Mouse (Mus musculus) 3T3-L1 (cell line): ENCODE results near the gene Chrm4.
A peak's percentile ranks its signal among the peaks of the same experiment; 100 is the strongest.

Source experiments
- DNase-seq: peaks from one replicate; pipeline ENCODE4 v3.0.0-alpha.2; 2015; ENCODE audit warnings: low read depth, low spot score

The Chrm4 gene

DNA sequence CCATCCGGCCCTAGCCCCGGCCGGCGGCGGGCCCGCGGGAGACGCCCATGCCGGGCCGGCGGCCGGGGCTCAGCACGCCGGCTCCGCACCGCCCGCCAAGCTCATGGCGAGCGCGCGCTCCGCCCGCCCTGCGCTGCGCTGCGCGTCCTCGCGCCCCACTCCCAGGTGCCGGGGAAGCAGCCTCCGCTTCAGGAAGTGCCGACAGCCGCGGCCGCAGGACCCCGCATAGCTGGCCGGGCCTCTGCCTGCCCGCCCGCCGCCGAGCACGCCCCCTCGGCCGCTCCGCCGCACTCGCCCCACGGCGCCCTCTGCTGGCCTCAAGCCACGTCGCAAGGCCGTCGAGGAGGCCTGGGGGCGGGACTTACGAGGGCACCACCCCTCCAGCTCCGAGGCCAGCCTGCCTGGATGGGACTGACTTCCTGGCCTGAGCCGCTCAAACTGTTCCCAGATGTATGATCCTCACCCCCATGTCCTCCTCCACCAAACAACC, 36.4 kb downstream of the Chrm4 start:
- DNase-seq, result peak; percentile 90

DNA sequence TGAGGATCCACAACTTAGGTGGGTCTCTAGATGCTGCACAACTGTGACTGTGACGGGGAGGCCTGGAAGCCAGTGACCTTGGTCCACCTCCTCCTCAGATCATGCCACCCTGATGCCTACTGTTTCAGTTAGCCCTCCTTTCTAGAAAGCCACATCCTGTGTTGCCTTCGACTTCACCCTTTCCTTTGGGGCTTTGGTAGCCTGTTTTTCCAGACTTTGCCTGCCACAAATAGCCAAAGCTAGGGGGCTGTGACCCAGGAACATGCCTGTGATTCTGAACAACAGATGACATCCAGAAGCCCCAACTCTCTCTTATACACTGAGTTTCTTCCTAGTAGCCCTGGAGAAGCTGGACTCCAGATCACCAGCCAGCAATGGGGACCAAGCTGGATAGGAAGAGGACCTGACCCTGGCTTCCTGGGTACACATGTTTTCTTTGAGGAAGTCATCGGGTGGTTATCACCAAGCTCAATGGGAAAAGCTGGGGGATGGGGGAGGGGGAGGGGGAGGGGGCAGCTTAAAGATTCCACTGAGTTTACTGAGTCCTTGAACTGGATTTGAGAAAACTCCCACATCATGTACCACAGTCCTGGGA, 37.7 kb downstream of the Chrm4 start:
- DNase-seq, result no peak

DNA sequence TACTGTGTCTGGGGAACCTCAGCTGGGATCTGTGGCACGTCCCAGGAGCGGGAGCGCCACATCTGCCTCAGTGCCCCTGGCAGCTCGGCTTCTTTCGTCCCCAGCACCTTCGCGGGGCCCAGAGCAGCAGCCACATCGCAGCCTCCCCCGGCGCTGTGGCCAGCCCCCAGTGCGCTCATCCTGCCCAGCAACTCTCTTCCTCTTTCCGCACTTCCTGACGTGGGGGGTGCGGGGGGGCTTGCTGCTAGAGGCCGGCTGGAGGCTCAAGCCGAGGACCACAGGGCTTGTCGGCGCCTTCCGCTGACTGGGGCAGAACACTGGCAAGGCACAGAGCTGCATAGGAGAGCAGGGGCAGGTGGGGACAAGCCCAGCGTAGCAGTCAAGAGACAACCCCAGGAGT, 38.4 kb downstream of the Chrm4 start:
- no peak for DNase-seq

DNA sequence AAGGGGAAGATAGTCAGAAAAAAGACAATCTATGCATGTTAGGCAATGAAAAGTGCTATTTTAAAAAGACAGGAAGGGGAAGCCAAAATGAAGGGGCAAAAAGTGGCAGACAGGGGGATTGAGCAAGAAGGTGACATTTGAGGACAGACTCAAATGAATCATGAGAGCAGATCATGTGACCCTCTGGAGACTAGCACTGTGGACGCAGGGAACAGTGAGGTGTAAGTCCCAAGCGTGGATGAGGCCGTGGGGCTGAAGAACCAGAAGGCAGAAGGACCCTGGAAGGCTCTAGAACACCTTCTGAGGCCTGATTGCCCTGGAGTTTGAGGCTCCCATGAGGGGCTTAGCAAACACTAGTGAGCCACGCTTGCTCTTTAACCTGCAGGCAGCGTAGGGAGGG, 39.3 kb downstream of the Chrm4 start:
- no peak for DNase-seq

DNA sequence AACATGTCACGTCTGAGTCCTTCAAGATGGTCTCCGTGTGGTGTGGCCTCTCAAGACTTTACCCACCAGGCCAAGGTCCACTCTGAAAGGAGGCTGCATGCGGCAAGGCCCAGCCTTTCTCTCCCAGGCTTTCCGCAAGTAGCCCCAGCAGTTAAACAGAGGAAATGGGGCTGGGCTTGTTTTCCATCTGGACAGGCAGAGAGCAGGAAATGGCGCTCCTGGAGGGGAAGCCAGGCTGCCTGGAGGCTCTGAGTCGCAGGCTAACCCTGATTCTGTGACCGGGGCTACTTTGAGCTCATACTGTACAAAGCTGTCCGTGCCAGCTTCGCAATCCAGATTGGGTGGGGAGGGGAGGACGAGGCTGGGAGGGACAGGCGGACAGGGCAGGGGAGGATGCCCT, 40.9 kb downstream of the Chrm4 start:
- DNase-seq, result peak; percentile 50

DNA sequence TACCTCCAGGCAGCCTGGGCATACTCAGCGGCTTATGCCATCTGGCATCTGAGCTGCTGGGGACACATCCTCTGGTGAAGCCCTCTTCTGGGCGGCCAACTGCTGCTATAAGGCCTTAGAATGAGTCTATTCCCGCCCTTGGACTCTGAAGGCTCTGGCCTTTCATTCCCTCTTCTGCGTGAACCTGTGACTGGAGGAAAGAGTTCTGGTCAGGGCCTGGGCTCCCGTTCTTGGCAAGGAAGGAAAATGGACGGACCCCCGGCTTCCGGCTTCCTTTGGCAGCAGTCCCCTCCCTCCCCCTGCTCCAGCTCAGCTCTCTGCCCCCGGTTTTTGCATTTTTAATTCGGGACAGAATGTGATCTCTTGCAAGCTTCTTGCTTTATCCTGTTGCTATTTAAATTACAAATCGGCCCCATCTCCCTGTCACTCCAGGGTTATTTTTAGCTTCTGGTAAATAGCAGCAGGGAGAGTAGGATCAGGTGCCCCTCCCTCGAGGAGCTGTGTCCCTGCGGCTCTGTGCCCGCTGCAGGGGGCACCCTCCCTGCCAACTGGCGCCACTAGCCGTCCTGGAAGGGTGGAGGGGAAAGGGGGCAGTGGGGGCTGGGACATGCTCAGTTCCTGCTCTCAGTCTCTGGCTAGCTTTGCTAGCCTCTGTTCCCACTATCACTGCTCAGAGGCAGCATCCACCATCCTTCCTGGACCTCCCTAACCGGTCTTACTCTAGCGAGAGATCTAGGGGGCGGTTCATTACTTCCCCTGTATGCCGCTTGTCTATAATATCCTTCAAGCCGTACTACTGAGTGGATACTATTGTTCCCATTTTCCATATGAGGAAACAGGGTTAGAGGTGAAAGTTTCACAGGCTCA, 44.4 kb downstream of the Chrm4 start:
- no peak for DNase-seq

DNA sequence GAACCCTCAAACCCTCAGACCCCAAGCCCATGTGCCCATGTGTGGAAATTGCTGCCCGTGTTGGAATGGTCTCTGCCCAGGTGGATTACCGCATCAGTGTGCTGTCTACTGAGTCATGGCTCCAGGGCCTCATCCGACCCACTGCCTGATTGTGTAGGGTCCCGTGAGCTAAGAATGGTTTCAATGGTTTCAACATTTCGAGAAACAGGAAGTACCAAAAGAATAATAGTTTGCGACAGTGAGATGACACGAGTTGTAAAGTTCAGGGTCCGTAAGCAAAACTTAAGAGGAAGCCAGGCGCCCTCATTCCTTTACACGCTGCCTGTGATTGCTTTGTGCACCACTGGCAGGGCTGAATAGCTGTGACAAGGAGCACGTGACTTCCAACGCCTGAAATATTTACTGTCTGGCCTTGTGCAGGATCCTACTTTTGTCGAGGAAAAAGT, 45.1 kb downstream of the Chrm4 start:
- no peak for DNase-seq

DNA sequence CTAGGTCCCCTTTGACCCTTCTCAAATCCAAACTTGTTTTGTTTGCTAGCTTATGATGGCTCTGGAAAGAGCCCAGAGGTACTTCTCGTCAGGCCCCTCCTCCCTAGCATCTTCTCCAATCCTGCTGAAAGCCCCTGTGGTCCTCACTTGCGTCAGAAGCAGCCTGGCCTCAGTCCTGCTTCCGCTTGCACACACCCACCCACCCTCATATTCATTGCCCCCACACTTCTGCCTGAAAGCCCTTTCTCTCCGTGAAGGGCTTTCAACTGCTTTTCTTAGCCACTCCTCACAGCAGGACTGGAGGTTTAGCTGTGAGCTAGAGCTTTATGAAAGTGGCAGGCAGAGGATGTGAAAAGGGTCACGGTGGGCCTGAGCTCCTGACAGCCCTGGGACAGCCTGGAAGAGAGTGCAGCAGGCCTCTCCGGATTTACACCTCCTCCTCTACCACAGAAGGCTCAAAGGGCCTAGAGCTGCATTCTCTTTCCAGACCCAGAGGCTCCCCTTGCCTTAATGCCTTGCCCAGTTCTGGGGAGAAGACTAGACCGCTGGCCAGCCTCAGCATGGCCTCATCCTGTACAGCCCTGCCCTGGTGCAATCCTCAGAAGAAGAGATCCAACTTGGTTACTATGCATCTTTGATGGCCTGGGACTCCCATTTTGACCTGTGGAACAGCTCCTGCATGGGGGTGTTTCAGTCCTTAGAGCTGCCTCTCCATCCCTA, 46.5 kb downstream of the Chrm4 start:
- DNase-seq, result no peak

DNA sequence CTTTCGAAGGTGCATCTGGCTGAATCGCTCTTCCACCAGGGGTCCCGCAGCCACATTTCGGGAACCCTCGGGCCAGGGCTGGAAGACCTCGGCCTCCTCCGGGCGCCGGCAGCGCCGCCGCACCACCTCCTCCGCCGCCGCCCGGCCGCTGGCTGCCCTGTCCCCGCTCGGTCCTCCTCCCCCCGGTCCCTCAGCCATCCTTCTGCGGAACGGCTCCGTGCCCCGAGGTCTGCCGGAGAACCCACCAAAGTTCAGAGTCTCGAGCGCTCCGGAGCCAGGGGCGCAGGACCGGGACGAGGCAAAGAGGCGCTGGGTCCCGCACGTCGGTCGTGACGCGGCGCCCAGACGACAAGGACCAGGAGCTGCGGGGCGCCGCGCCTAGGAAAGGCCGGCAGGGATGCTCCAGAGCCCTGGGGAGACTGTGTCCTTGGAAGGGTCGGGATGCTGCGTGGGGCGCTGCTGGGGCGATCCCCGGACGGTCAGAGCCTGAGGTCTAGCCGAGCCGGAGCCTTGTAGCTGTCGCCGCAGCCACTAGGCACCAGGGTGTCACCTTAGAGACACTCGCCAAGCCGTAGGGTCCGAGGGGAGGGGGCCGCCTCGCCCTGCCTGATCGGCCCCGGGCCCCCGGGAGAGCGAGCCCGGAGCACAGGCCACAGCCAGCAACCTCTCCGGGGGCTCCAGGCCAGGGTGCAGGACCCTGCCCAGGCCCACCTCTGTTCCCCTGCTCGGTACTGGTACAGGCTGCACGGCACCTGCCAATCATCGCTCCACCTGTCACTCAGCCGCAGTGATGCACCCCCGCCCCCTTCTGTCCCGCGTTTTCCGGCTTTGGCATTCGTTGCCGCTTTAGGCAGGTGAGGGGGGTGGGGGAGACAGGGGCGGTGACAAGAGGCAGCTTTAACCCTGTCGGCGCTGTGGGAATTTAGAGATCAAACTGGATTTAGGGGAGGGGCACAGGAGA, 48.8 kb downstream of the Chrm4 start, which contains the start of gene Dgkz:
Gene Dgkz (minus strand): TSS at position 284 of the 961 bp plus-strand sequence.
- DNase-seq, result no peak

DNA sequence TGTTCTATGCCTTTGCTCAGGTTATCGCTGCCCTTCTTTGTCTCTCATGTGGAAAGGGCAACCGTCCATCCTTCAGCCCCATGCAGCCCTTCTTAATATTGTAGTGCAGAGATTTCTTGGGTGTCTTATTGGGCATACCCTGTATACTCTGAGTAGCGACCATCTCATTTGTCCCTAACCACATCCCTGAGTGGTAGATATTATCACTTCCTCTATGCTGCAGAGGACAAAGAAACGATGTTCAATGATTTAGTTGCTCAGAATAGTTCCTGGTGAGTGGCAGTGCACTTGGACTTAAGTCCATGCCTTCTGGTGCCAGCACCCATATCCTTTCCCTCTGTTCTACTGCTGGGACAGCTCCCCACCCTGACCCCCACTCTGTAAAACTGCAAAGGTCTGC, 50.9 kb downstream of the Chrm4 start:
- DNase-seq, result no peak
